Mouse (Mus musculus): Measurements from ENCODE around the gene Maats1. TPM values are rescaled to one million over a fixed set of nuclear protein-coding genes. Genes with fewer than 3 reads are reported as not detected.
A peak's percentile ranks its signal among the peaks of the same experiment; 100 is the strongest.

The Maats1 gene
- polyA plus RNA-seq, 1 experiment, result 1.2 TPM

- Histone ChIP-seq H3K4me3 (ENCODE audit: insufficient read depth, low read length) (no peak overlapping the region), H3K4me1 (ENCODE audit: control insufficient read depth, insufficient read depth, low read length) (no peaks in the 10 kb centered on the region), H3K27ac (ENCODE audit: insufficient read depth, low read length) (no peak overlapping the region)
- TF ChIP-seq CTCF (IDR thresholded peaks at IDR 0.05; ENCODE audit: extremely low read depth, insufficient read depth, low read length), result 0 out of 2 replicates have a peak, but pooled peaks have one; percentile 22
- no peak for TF ChIP-seq POLR2A (IDR thresholded peaks at IDR 0.05; ENCODE audit: extremely low read depth, insufficient read depth, low read length)
Measured at GRCm38 (mm10) chr16:38306571-38307220, 35.2 kb downstream of the Maats1 start.

GRCm38 (mm10) chr16:38304460-38305194 is 37.3 kb downstream of the Maats1 start:
- Histone ChIP-seq H3K27ac (ENCODE audit: insufficient read depth, low read length) (no peak overlapping the region), H3K4me1 (ENCODE audit: control insufficient read depth, insufficient read depth, low read length) (no peaks in the 10 kb centered on the region), H3K4me3 (ENCODE audit: insufficient read depth, low read length) (no peak overlapping the region)
- no peak for TF ChIP-seq CTCF (IDR thresholded peaks at IDR 0.05; ENCODE audit: extremely low read depth, insufficient read depth, low read length)
- TF ChIP-seq POLR2A (IDR thresholded peaks at IDR 0.05; ENCODE audit: extremely low read depth, insufficient read depth, low read length), result no peak

GRCm38 (mm10) chr16:38302367-38302766 is 39.6 kb downstream of the Maats1 start:
- Histone ChIP-seq H3K4me1 (ENCODE audit: control insufficient read depth, insufficient read depth, low read length) (no peaks in the 10 kb centered on the region), H3K27ac (ENCODE audit: insufficient read depth, low read length) (no peak overlapping the region), H3K4me3 (ENCODE audit: insufficient read depth, low read length) (no peak overlapping the region)
- TF ChIP-seq CTCF (IDR thresholded peaks at IDR 0.05; ENCODE audit: extremely low read depth, insufficient read depth, low read length) (no peak), POLR2A (IDR thresholded peaks at IDR 0.05; ENCODE audit: extremely low read depth, insufficient read depth, low read length) (no peak)

DNA sequence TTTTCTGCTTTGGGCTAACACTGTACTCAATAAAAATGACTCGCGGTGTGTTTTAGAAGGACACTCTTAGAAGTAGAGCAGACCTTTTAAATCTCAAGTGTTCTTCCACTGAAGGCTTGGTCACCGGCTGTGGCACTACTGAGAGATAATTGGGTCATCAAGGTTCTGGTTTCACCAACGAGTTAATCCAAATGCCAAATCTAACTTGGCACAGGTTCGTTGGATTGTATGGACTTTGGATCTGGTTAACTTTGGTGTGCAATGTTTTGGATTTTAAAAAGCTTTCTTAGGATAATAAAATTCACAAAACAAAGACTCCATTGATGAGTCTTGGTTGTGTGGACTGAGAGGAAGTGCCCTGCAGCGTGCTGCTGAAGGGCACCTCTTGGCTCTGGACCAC is 43.5 kb downstream of the Maats1 start:
- no peak overlapping the region for H3K4me3 ChIP-seq (ENCODE audit: insufficient read depth, low read length)
- no peak overlapping the region for H3K27ac ChIP-seq (ENCODE audit: insufficient read depth, low read length)
- TF ChIP-seq CTCF (IDR thresholded peaks at IDR 0.05; ENCODE audit: extremely low read depth, insufficient read depth, low read length) (no peak), POLR2A (IDR thresholded peaks at IDR 0.05; ENCODE audit: extremely low read depth, insufficient read depth, low read length) (no peak)
- H3K4me1 ChIP-seq (ENCODE audit: control insufficient read depth, insufficient read depth, low read length), result no peaks in the 10 kb centered on the region

- Histone ChIP-seq H3K4me1 (ENCODE audit: control insufficient read depth, insufficient read depth, low read length) (no peaks in the 10 kb centered on the region), H3K4me3 (ENCODE audit: insufficient read depth, low read length) (no peak overlapping the region), H3K27ac (ENCODE audit: insufficient read depth, low read length) (no peak overlapping the region)
- peak; percentile 65 for TF ChIP-seq CTCF (IDR thresholded peaks at IDR 0.05; ENCODE audit: extremely low read depth, insufficient read depth, low read length)
- no peak for TF ChIP-seq POLR2A (IDR thresholded peaks at IDR 0.05; ENCODE audit: extremely low read depth, insufficient read depth, low read length)
Measured at GRCm38 (mm10) chr16:38295349-38295930, 46.5 kb downstream of the Maats1 start.

GRCm38 (mm10) chr16:38294685-38295348 is 47.1 kb downstream of the Maats1 start, which contains the start of gene Nr1i2:
Gene Nr1i2, minus strand, starts transcription at chr16:38294824.
- Histone ChIP-seq H3K4me1 (ENCODE audit: control insufficient read depth, insufficient read depth, low read length) (no peaks in the 10 kb centered on the region), H3K27ac (ENCODE audit: insufficient read depth, low read length) (no peak within 1 kb of the TSS), H3K4me3 (ENCODE audit: insufficient read depth, low read length) (no peak within 1 kb of the TSS)
- TF ChIP-seq POLR2A (IDR thresholded peaks at IDR 0.05; ENCODE audit: extremely low read depth, insufficient read depth, low read length), result no peak

DNA sequence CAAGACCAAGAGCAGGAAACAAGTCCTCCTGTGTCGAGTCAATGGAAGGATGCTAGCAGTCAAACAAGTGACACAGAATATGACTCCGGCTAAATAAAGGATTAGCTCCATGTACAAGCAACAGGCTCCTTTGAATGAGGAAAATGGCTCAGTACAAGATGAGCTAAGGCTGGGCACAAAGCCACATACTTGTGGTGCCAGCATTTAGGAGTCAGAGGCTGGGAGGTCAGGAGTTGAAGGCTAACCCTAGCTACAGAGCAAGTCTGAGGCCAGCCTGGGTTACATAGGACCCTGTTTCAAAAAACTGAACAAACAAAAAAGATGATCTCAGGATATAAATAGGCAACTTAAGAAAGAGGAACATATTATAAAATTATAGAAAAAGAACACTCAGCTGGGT is 51.8 kb downstream of the Maats1 start:
- Histone ChIP-seq H3K27ac (ENCODE audit: insufficient read depth, low read length) (no peak overlapping the region), H3K4me1 (ENCODE audit: control insufficient read depth, insufficient read depth, low read length) (no peaks in the 10 kb centered on the region), H3K4me3 (ENCODE audit: insufficient read depth, low read length) (no peak overlapping the region)
- TF ChIP-seq CTCF (IDR thresholded peaks at IDR 0.05; ENCODE audit: extremely low read depth, insufficient read depth, low read length) (no peak), POLR2A (IDR thresholded peaks at IDR 0.05; ENCODE audit: extremely low read depth, insufficient read depth, low read length) (no peak)

DNA sequence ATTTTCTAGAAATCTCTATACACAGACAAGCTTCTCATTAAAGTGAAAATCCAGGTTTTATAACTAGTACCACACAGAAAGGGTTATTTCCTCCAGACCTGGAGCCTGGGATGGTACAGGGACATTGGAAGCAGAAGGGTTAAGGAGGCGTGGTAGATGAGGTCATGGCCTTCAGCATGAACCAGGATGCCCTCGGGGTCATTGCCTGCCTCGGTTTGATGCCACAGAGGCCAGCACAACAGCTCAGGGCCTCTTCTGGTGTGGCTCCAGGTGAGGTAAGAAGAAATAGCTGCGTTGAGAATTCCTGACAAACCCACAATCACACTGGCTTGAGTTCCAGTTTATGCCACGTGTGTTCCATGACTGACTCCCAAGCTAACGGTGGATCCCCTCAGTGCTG is 53.1 kb downstream of the Maats1 start:
- Histone ChIP-seq H3K27ac (ENCODE audit: insufficient read depth, low read length) (no peak overlapping the region), H3K4me1 (ENCODE audit: control insufficient read depth, insufficient read depth, low read length) (no peaks in the 10 kb centered on the region), H3K4me3 (ENCODE audit: insufficient read depth, low read length) (no peak overlapping the region)
- TF ChIP-seq CTCF (IDR thresholded peaks at IDR 0.05; ENCODE audit: extremely low read depth, insufficient read depth, low read length), result no peak
- no peak for TF ChIP-seq POLR2A (IDR thresholded peaks at IDR 0.05; ENCODE audit: extremely low read depth, insufficient read depth, low read length)

GRCm38 (mm10) chr16:38287762-38288161 is 54.2 kb downstream of the Maats1 start:
- H3K4me1 ChIP-seq (ENCODE audit: control insufficient read depth, insufficient read depth, low read length), result no peaks in the 10 kb centered on the region
- no peak overlapping the region for H3K4me3 ChIP-seq (ENCODE audit: insufficient read depth, low read length)
- TF ChIP-seq POLR2A (IDR thresholded peaks at IDR 0.05; ENCODE audit: extremely low read depth, insufficient read depth, low read length), result no peak
- no peak for TF ChIP-seq CTCF (IDR thresholded peaks at IDR 0.05; ENCODE audit: extremely low read depth, insufficient read depth, low read length)

More at GRCm38 (mm10) chr16:38287762-38288161, 54.2 kb downstream of the Maats1 start:
- no peak overlapping the region for H3K27ac ChIP-seq (ENCODE audit: insufficient read depth, low read length)
